Mouse (Mus musculus): ENCODE measurements around the gene Nxpe5.

Nxpe5 gene

DNA sequence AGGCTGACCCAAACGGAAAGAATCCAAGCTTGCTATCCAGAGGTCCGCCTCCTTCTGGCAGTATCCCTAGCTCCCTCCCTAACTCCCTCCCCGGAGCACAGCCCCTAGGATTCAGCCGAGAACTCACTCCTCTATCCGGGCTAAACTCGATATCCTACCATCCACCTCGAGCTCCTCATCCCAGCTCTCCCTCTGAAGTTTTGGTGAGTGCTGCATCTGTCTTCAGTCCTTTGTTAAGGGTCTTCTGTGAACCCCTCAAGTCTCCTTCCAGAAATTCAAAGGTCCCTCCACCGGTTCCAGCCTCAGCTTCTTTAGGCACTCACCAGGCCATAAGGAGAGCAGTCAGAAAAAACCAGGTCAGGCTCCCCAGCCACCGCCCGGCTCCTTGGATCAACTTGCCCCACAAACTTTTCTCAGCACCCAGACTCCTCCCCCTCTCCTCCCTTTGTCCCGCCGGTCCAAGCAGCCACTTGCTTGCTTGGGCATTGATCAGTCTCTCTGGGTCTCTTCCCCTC lies 46.8 kb downstream of the Nxpe5 start, which contains the start of gene Gal3st4:
TSS of gene Gal3st4 (minus strand) at position 432 of the 515 bp plus-strand sequence.
- in situ Hi-C loops (cut with MboI; ENCODE audit: unreplicated experiment in 2 of 2) = no loop called here

DNA sequence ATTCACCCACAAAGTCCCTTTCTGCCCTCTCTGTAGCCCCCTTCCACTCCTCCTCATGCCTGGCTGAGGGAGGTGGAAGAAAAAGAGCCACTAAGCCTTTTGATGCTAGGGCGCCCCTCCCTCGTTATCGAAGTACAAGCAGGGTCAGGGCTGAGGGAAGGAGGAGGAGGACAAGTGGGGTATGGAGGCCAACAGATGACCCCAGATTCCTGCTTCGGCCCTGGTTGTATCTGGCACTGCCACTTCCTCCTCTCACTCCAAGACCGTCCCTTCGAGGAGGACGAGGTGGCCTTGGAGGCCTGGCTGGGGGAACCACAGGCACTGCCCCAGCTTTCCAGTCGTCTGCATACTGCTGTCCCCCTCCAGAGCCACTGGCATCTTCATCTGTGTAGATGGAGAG lies 48.5 kb downstream of the Nxpe5 start:
- in situ Hi-C loops (cut with MboI; ENCODE audit: unreplicated experiment in 2 of 2) = no loop called here

DNA sequence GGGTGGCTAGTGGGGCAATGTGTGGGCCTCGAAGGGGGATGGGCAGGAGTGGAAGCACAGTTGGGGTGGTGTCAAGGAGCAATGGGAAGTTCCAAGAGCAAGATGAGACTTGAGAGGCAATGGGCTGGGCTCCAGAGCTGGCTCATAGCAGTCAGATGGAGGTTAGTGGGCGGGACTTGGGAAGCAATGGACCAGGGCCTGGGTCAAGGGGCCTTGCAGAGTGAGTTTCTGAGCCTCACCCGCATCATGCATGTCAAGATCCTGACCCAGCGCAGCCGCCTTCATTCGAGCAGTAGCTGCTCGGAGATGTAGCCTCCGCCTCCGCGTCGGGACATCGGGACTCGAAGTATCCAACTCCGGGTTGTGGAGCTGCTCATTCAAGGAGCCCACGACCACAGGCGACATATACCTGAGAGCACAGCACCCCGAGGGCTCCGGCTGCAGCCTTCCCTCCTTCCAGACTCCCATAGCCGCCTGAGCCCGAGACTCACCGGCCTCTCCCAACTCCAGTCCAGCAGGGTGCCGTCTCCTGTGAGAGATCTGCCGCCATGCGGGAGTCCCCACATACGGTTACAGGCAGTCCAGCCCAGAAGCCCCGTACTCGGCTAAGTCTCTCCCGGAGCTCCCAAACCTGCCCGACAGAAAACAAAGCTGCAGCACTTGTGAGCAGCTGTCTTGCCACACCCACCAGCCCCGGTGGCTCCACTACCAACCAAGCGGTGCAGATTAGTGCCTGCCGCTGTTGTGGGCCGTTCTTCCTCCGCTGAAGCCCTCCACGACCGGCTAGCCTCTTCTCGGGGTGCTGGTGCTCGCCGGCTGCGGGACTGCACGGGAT lies 49.7 kb downstream of the Nxpe5 start:
- in situ Hi-C loops (cut with MboI; ENCODE audit: unreplicated experiment in 2 of 2) = no loop called here

DNA sequence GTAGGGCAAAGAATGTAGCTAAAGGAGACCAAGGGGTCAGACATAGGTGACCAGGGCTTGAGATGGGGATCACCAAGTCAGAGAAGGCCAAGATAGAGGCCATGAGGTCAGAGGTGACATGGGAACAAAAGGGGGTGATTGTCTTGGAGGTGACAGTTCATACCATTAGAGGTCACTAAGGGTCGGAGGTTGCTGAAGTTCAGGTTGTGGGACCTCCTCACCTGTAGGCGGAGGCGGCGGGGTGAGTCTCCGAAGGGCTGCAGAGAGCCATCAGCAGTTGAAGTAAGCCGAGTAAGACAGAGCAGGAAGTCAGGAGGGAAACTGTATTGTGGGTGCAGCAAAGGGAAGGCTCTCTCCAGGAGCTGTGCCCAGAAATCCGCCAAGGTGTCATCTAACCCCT lies 52.3 kb downstream of the Nxpe5 start:
- in situ Hi-C loops (cut with MboI; ENCODE audit: unreplicated experiment in 2 of 2) = no loop called here

DNA sequence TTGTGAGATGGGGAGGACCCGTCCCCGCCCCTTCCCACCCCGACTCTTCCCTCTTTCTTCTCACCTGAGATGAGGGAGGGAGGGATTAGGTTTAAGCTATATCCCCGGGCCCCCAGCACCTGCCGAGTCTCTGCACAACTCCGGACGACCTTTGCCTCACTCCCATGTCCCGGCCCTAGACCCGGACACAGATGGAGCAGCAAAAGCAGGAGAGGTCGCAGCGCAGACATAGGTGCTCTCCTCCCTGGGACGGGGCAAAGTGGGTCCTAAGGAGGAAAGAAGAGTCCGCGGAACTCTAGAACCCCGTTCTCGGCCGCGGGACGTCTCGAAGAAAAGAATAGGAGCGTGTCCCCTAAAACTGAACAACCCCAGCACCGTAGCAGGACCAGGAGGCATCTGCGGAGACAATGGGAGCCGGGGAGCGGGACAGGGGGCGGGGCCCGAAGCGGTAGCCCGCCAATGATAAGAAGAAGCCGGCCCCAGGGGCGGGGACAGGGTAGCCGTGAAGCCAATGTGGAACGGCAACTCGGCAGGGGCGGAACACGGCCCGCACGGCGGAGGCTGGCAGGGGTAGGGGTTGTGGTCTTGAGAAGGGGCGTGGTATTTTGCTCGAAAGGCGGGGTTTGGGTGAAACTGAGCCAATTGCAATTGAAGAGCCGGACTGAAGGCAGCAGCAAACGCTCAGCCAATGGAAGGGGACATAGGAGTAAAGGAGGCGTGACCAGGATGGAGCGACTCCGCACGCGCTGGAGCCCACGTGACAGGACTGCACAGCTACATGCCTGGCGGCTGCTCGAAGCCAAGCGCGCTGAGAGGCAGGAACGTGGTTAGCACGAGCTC lies 54.1 kb downstream of the Nxpe5 start, which contains the start of the genes Gm43720, Gpc2 and Stag3:
TSS of gene Gm43720 (minus strand) at position 374 of the 840 bp plus-strand sequence.
TSS of gene Gpc2 (minus strand) at position 421 of the 840 bp plus-strand sequence.
TSS of gene Stag3 (plus strand) at position 656 of the 840 bp plus-strand sequence.
- in situ Hi-C loops (cut with MboI; ENCODE audit: unreplicated experiment in 2 of 2) = no loop called here

DNA sequence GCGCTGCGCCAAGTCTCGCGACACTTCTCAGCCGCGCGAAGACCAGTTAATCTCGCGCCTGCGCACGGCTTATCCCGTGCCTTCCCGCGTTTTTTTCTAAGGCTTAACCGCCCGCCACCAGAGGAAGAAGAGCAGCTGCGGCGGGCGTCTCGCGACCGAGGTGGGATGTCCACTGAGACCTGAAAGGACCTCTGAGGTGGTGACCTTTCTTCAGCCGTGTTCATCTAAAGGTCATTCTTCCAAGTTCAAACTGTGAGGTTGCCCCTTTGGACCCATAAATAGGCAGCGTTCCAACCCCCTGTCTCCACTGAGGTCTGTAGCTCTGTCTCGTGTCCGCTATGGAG lies 54.7 kb downstream of the Nxpe5 start:
- in situ Hi-C loops (cut with MboI; ENCODE audit: unreplicated experiment in 2 of 2) = no loop called here

DNA sequence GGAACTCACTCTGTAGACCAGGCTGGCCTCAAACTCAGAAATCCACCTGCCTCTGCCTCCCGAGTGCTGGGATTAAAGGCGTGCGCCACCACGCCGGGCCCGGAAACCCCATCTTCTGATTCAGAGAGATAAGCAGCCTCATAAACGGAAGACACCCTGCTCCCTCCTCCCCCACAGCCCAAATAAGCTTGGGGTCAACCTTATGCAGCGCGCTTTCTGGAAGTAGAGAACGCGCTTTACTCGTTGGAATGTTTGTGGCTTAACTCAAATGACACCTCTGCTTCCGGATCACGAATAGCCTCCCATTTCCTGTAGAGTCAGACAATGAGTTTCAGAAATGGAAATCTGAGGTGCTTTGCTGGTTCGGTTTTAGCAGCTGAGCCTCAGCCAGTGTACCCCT lies 55.1 kb downstream of the Nxpe5 start:
- in situ Hi-C loops (cut with MboI; ENCODE audit: unreplicated experiment in 2 of 2) = no loop called here

DNA sequence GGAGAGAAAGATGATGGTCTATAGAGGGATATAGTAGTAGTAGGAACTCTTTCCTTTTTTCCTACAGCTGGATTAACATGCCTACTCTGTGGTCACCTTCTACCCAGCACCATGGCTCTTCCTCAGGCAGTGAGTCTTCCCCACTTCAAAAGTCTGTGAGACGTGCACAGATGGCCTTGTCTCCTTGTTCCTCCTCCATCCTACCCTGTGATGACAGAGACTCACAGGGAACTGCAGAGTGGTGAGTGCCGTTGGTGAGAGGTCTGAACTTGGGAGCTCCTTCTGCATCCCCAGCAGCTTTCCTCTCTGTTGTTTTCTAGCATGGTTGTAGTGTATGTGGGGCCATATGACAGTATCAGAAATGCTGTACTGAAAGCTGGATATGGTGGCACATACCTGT lies 56.1 kb downstream of the Nxpe5 start:
- in situ Hi-C loops (cut with MboI; ENCODE audit: unreplicated experiment in 2 of 2) = no loop called here

DNA sequence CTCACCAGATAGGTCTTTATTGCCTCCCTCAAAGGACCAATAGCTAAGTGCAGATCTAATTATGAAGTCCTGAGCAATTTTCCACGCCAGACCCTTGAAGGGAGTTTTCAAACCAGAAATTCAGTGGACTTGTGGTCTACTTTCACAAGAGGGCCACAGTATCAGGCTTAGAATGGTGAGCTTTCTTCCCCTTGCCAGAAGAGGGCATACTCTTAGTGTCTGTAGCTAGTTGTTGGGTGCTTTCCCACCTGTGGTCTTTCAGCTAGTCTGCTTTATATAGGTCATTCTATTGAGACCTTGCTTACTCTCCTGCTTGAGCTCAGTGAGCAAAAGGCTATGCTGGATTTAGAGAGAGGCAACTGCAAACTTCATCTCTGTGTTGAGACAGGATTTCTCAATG lies 57.8 kb downstream of the Nxpe5 start:
- in situ Hi-C loops (cut with MboI; ENCODE audit: unreplicated experiment in 2 of 2) = no loop called here

DNA sequence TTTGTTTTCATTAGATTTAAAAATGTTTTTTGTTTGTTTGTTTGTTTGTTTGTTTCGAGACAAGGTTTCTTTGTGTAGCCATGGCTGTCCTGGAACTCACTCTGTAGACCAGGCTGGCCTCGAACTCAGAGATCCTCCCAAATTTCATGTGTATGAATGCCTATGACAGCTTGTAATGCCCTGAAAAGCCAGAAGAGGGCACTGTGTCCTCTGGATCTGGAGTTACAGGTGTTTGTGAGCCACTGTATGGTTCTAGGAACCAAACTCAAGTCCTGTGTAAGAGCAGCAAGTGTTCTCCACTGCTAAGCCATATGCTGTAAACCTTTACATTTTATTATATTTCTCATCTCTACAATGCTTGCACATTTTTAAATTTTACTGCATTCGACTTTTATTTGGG lies 62.2 kb downstream of the Nxpe5 start:
- in situ Hi-C loops (cut with MboI; ENCODE audit: unreplicated experiment in 2 of 2) = no loop called here

DNA sequence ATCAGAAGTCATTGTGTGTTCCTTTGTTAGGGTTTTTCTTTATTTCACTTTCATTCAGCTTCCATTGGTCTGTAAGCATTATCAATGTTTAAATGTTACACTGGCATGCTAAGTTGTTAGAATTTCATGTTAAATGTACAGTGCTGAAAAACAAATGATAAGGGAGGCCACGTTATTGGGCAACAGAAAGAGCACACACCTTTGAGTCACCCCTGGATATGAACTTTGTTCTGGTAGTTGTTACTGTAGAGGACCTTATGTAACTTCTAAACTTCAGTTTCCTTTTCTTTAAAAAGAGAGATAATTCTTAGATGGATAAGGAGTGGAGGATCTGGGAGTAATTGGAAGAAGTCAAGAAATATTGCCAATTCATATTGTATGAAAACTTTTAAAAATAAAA lies 65.9 kb downstream of the Nxpe5 start:
- in situ Hi-C loops (cut with MboI; ENCODE audit: unreplicated experiment in 2 of 2) = loop anchor here in 1 of 2 experiments (10.0 kb wide), 1 partner anchor 163 kb away; no protein-coding TSS in a partner anchor

DNA sequence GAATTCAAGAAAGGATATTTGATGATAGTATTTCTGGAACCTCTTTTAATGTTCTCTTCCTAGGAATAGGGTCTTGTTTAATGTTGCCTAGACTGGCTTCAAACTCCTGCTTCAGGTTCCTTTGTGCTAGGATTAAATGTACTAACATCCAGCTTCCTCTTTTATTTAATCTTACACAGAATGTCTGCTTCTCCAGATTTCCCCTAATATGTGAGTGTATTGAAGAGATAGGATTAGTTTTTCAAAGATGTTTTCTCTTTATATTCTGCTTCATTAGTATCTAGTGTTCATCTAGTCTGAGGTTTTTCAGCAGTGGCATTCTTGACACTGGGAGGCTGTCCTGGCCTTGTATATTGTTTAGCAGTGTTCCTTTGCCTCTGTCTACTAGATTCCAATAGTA lies 68.5 kb downstream of the Nxpe5 start:
- in situ Hi-C loops (cut with MboI; ENCODE audit: unreplicated experiment in 2 of 2) = loop anchor here in 1 of 2 experiments (10.0 kb wide), 1 partner anchor 161 kb away; no protein-coding TSS in a partner anchor

DNA sequence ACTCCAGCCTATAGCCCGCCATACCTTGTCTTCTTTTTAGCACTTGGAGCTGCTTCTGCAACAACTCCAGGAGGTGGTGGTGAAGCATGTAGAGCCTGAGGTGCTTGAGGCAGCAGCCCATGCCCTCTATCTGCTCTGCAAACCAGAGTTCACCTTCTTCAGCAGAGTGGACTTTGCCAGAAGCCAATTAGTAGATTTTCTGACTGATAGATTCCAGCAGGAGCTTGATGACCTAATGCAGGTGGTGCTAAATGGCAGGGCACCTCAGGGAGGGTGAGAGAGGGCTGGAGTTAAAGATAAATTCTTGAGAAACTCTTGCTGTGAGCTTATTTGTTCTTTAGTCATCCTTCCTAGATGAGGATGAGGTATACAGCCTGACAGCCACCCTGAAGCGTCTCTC lies 73.9 kb downstream of the Nxpe5 start:
- in situ Hi-C loops (cut with MboI; ENCODE audit: unreplicated experiment in 2 of 2) = loop anchor here in 1 of 2 experiments (10.0 kb wide), 1 partner anchor 155 kb away; no protein-coding TSS in a partner anchor
